Mouse (Mus musculus): ENCODE measurements around the gene Btnl9. TPM values are rescaled to one million over a fixed set of nuclear protein-coding genes. Genes with fewer than 3 reads are reported as not detected.
A peak's percentile ranks its signal among the peaks of the same experiment; 100 is the strongest.
"Not testable (repeated sequence)": the region's sequence is repeated elsewhere in the genome, so short reads cannot be mapped to it uniquely, and the experiment has no call there.

Gene Btnl9
- total RNA-seq (2021) = 10 to 100 TPM; 38.4 to 40.3 TPM

DNA sequence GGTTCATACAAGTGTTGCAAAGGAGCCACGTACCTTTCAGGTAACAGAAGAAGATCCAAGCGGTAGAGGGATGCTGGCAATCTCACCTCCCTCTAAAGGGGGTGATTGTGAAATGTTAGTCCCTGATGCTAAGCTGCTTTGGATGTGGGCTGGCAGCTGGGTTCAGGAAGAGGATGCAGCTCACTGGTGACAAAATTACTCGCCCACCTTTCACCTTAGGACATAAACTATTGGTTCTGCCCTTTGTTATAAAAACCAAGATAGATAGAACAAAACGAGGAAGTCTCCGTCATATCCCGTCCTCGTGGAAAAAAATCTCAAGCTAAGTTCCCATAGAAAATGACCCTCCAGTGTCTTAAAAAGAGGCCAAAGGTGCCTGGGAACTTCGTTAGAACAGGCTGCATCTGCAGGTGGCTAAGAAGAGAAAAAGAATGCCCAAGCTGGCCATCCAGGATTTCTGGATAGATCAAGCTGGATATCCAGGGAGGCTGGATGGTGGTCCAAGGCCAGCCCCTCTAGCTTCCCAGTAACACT lies at the start of gene Btnl9:
Gene Btnl9, minus strand, starts transcription at position 205 of the 534 bp plus-strand sequence.
- DNase-seq = no peak

GRCm38 (mm10) chr11:49235459-49236207 lies 48.7 kb upstream of the Btnl9 start:
- DNase-seq = no peak

- DNase-seq = no peak
Observed at GRCm38 (mm10) chr11:49232781-49233180, 45.8 kb upstream of the Btnl9 start.

DNA sequence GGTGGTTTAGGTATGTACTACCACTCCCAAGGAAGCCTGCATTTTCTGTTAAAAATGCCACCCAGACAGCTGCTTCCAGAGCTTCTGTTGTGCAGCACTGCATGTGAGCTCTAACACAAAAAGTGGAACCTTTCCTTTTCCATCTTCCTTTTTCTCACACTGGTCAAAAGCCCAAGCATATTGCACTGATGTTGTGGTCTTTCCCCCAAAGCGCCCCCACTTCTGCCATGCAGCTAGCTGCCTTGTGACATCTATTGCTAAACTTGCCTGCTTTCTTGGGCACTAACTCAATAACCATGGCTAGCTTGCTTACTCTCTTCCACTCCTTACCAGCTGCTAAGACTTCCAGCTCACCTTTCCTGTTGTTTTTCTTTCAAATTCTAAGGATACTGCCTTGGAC lies 37.5 kb upstream of the Btnl9 start:
- DNase-seq = no peak

DNA sequence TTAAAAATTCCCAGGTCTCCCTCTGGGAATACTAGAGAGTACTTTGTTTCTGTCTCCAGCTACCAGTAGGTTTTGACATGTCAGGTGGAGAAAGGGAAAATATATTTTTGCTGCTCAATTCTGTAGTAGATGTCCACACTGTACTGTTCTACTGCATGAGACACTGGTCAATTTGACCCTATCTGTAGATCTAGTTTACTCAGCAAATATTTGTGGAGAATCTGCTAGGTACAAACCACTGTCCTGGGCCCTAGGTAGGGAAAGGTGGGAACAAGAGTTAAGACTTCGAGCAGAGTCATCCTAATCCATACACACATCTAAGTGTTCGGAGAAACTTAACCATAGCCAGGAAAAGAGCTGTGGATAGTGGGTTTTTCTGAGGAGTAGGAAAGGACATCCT lies 32.3 kb upstream of the Btnl9 start:
- DNase-seq = no peak

DNA sequence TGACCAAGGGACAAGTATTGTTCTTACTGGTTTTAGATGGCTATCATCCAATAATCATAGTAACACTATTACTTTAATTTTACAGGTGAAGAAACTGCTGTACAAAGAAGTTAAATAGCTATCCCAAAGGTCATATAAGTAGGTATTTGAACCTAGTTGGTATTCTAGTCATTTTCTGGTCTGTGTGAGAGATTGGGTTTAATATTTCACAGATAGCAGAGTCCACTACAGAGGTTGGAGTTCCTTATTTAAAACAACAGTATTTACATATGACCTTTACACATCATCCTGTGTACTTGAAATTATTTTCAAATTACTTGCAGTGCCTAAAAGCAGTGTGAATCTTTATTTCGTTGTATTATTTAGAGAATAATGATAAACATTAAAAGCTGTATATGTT lies 26.5 kb upstream of the Btnl9 start:
- DNase-seq = no peak

DNA sequence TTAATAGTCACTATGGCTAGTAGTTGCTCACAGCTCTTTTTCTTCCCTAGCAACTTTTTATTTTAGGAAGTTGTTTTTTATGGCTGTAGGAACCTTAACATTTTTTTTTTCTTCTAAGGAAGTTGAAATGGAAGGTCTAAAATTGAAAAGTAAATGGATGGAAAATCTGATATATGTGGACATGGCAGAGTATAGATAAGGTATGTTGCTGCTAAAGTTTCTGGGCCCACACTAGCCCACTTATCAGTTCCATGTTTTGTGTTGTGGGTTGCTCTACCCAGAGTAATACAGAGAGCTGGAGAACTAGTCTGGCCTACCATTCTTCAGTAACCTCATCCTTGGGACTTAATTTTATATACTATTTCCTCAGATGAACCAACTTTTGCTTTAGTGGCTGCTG lies 25.6 kb upstream of the Btnl9 start:
- no peak for DNase-seq

DNA sequence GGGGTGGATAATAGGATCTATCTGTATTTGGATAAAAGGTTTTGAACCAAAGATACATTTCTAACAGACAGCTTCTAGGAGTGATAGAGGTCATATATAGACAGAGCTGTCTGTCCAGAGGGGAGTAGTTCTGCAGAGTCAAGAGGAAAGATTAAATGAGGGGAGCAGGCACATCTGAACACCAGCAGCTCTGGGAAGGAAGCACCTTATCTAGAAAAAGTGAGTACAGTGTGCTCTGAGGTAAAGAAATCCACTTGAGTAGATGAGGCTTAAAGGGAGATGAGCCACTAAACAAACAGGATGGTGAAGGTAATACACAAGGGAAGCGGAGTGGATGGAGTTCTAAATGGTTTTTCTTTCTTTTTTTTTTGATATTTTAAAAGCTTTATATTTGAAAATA lies 20.5 kb upstream of the Btnl9 start:
- no peak for DNase-seq

DNA sequence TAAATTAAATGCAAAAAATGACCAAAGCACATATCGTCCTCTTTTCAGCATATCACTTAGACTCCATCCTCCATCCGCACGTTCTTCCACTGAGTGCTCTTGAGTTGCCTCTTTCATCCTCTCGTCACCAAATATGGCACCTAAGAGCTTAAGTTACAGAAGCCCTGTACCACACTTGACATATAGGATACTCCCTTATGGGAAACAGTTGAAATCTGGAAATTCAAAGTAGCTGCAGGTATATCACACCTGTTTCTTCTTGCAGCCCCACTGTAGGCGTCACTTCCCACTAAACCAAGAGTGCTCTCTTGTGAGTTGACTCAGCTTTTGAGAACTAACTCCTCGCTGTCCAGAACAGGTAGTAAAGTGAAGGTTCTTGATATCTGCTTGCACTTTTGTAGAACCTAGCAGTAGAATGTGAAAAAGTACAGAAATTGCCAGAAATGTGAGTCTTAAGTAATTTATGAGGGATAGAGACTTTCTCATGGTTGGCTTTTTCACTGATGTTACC lies 18.2 kb upstream of the Btnl9 start:
- DNase-seq = no peak

GRCm38 (mm10) chr11:49203771-49204497 lies 17.0 kb upstream of the Btnl9 start:
- DNase-seq = peak; percentile 37

GRCm38 (mm10) chr11:49203129-49203768 lies 16.3 kb upstream of the Btnl9 start, which contains the start of gene Zfp62:
Gene Zfp62, plus strand, starts transcription at chr11:49203292.
- peak; percentile 94 for DNase-seq

DNA sequence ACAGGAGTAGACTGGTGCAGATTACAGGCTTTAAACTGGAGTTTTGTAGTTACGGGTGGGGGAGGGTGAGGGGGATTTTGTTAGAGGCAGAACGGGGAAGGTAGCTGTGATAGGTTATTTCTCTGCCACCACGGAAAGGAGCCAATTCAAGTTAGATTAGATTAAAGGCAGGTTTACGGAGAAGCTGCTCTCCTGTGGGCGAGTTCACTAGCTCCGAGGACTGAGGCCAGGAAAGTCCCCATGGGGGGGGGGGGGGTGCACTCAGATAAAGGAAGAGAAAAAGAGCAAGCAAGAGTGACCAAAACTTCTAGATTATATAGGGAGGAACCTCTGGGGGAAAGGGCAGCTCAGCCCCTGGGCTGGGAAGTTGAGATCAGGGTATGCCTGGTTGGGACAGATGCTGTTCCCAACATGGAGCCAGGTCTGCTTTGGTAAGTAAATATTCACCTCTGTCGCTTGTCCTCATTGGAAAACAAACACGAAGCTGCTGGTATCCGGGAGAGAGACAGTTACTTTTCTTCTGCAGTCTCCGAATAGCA lies 15.6 kb upstream of the Btnl9 start:
- DNase-seq = peak; percentile 32

GRCm38 (mm10) chr11:49202071-49202470 lies 15.1 kb upstream of the Btnl9 start:
- no peak for DNase-seq

- DNase-seq = no peak
Observed at GRCm38 (mm10) chr11:49201142-49201541, 14.2 kb upstream of the Btnl9 start.

DNA sequence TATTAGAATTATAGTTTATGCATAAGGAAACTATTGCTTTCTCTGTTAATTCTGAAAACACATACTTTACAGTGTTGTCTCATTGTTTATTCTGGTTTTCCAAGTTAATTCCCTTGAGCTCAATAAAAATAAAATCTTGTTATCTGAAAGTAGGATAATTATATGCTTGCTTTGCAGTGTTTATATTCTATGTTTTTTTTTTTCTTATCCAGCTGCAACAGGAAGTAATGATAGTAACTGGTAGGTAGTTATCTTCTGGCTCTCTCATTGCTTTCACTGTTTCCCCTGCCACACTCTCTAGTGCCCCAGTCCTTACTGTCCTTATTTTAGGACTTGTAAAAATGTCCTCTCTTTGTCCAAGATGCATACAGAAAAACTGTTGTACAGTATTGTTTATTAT lies 13.7 kb upstream of the Btnl9 start:
- DNase-seq = no peak

- DNase-seq = peak; percentile 21
Observed at GRCm38 (mm10) chr11:49195819-49196322, 8.9 kb upstream of the Btnl9 start.

DNA sequence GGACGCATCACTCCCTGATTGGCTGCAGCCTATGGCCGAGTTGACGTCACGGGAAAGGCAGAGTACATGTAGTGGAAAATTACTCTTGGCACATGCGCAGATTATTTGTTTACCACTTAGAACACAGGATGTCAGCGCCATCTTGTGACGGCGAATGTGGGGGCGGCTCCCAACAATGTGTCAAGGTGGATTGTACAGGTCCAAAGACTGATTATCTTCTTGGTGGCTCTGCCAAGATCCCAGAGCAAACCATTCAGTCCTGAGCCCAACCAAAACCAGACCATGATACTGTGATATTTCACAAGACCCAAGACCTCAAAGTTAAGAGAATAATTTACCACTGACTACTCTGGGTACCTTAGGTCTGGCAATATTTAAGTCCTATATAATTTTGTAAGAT lies 7.8 kb upstream of the Btnl9 start:
- DNase-seq = not testable (repeated sequence)

GRCm38 (mm10) chr11:49191083-49191482 lies 4.1 kb upstream of the Btnl9 start:
- no peak for DNase-seq

DNA sequence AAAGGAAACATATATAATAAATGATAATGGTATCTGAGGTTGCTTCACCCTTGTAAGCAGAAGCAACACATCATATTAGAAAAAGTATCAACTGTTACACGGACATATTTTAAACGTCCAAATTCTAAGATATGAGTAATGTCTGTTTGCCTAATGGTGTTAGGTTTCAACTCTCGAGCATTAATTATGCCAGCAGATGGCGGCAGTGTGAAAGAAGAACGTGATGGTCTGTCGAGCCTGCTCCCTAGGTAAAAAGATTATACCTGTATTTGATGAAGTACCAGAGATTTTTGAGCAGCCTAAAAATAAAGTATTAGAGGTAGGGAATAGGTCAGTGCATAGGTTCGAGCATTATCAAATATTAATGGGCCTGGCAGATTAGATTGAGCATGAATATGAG lies 2.8 kb upstream of the Btnl9 start:
- peak; percentile 79 for DNase-seq

- DNase-seq = no peak
Observed at GRCm38 (mm10) chr11:49187701-49188100, 742 bp upstream of the Btnl9 start.

DNA sequence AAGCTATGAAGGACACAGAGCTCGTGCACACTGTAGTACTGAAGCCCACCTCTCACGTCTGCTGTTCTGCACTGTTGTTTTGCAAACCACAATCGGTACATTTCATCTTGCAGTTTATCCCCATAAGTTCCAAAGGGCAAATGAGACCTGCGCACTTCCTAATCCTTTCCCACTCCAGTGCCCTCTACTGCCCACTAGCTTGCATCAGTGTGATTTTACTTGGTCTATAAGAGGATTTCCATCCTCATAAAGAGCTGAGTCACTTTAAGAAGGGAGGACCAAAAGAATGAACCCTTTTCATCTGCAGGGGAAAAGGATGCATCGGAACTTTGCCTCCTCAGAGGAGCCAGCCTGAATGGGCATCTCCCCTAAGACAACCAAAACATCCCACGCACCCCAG lies 507 bp downstream of the Btnl9 start:
- DNase-seq = no peak

- DNase-seq = no peak
Observed at GRCm38 (mm10) chr11:49183172-49183571, 3.8 kb downstream of the Btnl9 start.

All from heart, postnatal 4 days (tissue).